Mouse (Mus musculus) MEL (cell line): Measurements from ENCODE around the gene Spred3. TPM values are rescaled to one million over a fixed set of nuclear protein-coding genes. Genes with fewer than 3 reads are reported as not detected.

Experiments used
- DNase-seq: peaks from one replicate; pipeline ENCODE4 v3.0.0; 2011; ENCODE audit warnings: low read depth, low spot score
- H3K27ac ChIP-seq: 2 replicates; pipeline ENCODE4 v1.5.1; 2012; ENCODE audit warnings: low read depth, mild to moderate bottlenecking, control low read depth, low read length, moderate library complexity; ENCODE audit not compliant: control insufficient read depth
- H3K27me3 ChIP-seq, 2 experiments: fragments of 150-350 bp in 1 of 2; sonication (generic) in 1 of 2; 2 replicates each; pipeline ENCODE4 v1.6.1; 2012; ENCODE audit warnings: low read length in 2 of 2, mild to moderate bottlenecking in 2 of 2, improper control_type of control experiment in 1 of 2, moderate library complexity in 1 of 2; ENCODE audit not compliant: insufficient read depth in 2 of 2, control insufficient read depth in 1 of 2
- H3K36me3 ChIP-seq, 2 experiments: 2 replicates each; pipeline ENCODE4 v1.6.1; 2012 to 2014; ENCODE audit warnings: low read length in 2 of 2, improper control_type of control experiment in 1 of 2, inconsistent platforms in 1 of 2, mild to moderate bottlenecking in 1 of 2; ENCODE audit not compliant: insufficient read depth in 2 of 2, control insufficient read depth in 1 of 2
- H3K4me1 ChIP-seq, 2 experiments: fragments of 150-350 bp in 1 of 2; sonication (generic) in 1 of 2; 2 replicates each; pipeline ENCODE4 v1.6.1; 2012; ENCODE audit warnings: low read length in 2 of 2, improper control_type of control experiment in 1 of 2, mild to moderate bottlenecking in 1 of 2; ENCODE audit not compliant: insufficient read depth in 2 of 2, control insufficient read depth in 1 of 2
- H3K4me3 ChIP-seq, 2 experiments: fragments of 150-350 bp in 1 of 2; sonication (generic) in 1 of 2; 2 replicates each; pipeline ENCODE4 v1.5.1; 2012; ENCODE audit warnings: low read depth in 2 of 2, low read length in 2 of 2, mild to moderate bottlenecking in 2 of 2, moderate library complexity in 2 of 2, control low read depth in 1 of 2, improper control_type of control experiment in 1 of 2; ENCODE audit not compliant: control insufficient read depth in 1 of 2, insufficient read depth in 1 of 2
- H3K79me2 ChIP-seq: 2 replicates; pipeline ENCODE4 v1.6.1; 2012; ENCODE audit warnings: mild to moderate bottlenecking, low read length, moderate library complexity; ENCODE audit not compliant: control insufficient read depth, poor library complexity, insufficient read depth
- H3K9ac ChIP-seq: 2 replicates; pipeline ENCODE4 v1.6.1; 2012; ENCODE audit warnings: low read depth, mild to moderate bottlenecking, control low read depth, low read length, moderate library complexity; ENCODE audit not compliant: control insufficient read depth, poor library complexity, severe bottlenecking
- H3K9me3 ChIP-seq: fragments of 150-350 bp; sonication (generic); replicated peaks from 2 replicates; pipeline ENCODE4 v1.6.1; 2012; ENCODE audit warnings: mild to moderate bottlenecking, low read length, improper control_type of control experiment, moderate library complexity; ENCODE audit not compliant: insufficient read depth
- CHD1 ChIP-seq: IDR thresholded peaks from 2 replicates; pipeline ENCODE4 v1.6.1; 2012; ENCODE audit warnings: low read depth, mild to moderate bottlenecking, inconsistent platforms, low read length, improper control_type of control experiment
- CHD2 ChIP-seq: IDR thresholded peaks from 2 replicates; pipeline ENCODE4 v1.6.1; 2011; ENCODE audit warnings: low read length, improper control_type of control experiment
- CTCF ChIP-seq, 3 experiments: IDR thresholded peaks in 2 of 3; conservative IDR thresholded peaks in 1 of 3; 2 replicates each; pipeline ENCODE4 v1.5.1; 2011 to 2012; ENCODE audit warnings: low read length in 3 of 3, low read depth in 2 of 3, mild to moderate bottlenecking in 2 of 3, improper control_type of control experiment in 1 of 3, inconsistent platforms in 1 of 3, mixed read lengths in 1 of 3, moderate library complexity in 1 of 3; ENCODE audit not compliant: control insufficient read depth in 1 of 3, insufficient read depth in 1 of 3, poor library complexity in 1 of 3, severe bottlenecking in 1 of 3
- E2F4 ChIP-seq: IDR thresholded peaks from 2 replicates; pipeline ENCODE4 v1.6.1; 2011; ENCODE audit warnings: low read depth, low read length, improper control_type of control experiment, borderline replicate concordance
- ELF1 ChIP-seq: IDR thresholded peaks from 2 replicates; pipeline ENCODE4 v1.6.1; 2014; ENCODE audit warnings: low read depth, mild to moderate bottlenecking, inconsistent platforms, low read length, improper control_type of control experiment, moderate library complexity
- EP300 ChIP-seq, 2 experiments: IDR thresholded peaks; 2 replicates each; pipeline ENCODE4 v1.6.1; 2011; ENCODE audit warnings: improper control_type of control experiment in 2 of 2, low read length in 2 of 2, low read depth in 1 of 2, mild to moderate bottlenecking in 1 of 2
- ETS1 ChIP-seq: IDR thresholded peaks from 2 replicates; pipeline ENCODE4 v1.6.1; 2012; ENCODE audit warnings: low read depth, mild to moderate bottlenecking, inconsistent platforms, low read length, improper control_type of control experiment, moderate library complexity
- GATA1 ChIP-seq: IDR thresholded peaks from 2 replicates; pipeline ENCODE4 v1.6.1; 2011; ENCODE audit warnings: low read depth, low read length, improper control_type of control experiment
- HCFC1 ChIP-seq: IDR thresholded peaks from 2 replicates; pipeline ENCODE4 v1.6.1; 2012; ENCODE audit warnings: low read depth, mild to moderate bottlenecking, inconsistent platforms, low read length, improper control_type of control experiment, moderate library complexity
- JUND ChIP-seq: IDR thresholded peaks from 2 replicates; pipeline ENCODE4 v1.6.1; 2011; ENCODE audit warnings: low read depth, mild to moderate bottlenecking, improper control_type of control experiment, low read length
- KAT2A ChIP-seq: conservative IDR thresholded peaks from 2 replicates; pipeline ENCODE4 v1.6.1; 2012; ENCODE audit warnings: low read depth, low read length, improper control_type of control experiment, inconsistent platforms
- MAFK ChIP-seq: IDR thresholded peaks from 2 replicates; pipeline ENCODE4 v1.6.1; 2011; ENCODE audit warnings: low read depth, mild to moderate bottlenecking, low read length, improper control_type of control experiment, borderline replicate concordance
- MAX ChIP-seq: IDR thresholded peaks from 2 replicates; pipeline ENCODE4 v1.6.1; 2011; ENCODE audit warnings: low read length, improper control_type of control experiment
- MAZ ChIP-seq: IDR thresholded peaks from 2 replicates; pipeline ENCODE4 v1.6.1; 2012; ENCODE audit warnings: low read depth, mild to moderate bottlenecking, inconsistent platforms, low read length, improper control_type of control experiment
- MEF2A ChIP-seq: IDR thresholded peaks from 2 replicates; pipeline ENCODE4 v1.6.1; 2014; ENCODE audit warnings: low read depth, mild to moderate bottlenecking, inconsistent platforms, low read length, improper control_type of control experiment; ENCODE audit not compliant: poor library complexity, insufficient replicate concordance, severe bottlenecking; ENCODE audit errors: extremely low read depth
- MXI1 ChIP-seq: IDR thresholded peaks from 2 replicates; pipeline ENCODE4 v1.6.1; 2011; ENCODE audit warnings: mild to moderate bottlenecking, low read depth, low read length, improper control_type of control experiment
- MYB ChIP-seq: IDR thresholded peaks from 2 replicates; pipeline ENCODE4 v1.6.1; 2011; ENCODE audit warnings: mild to moderate bottlenecking, low read depth, low read length, improper control_type of control experiment
- MYC ChIP-seq: IDR thresholded peaks from 2 replicates; pipeline ENCODE4 v1.6.1; 2011; ENCODE audit warnings: low read depth, mild to moderate bottlenecking, low read length, improper control_type of control experiment, moderate library complexity
- NELFE ChIP-seq: IDR thresholded peaks from 2 replicates; pipeline ENCODE4 v1.6.1; 2011; ENCODE audit warnings: low read depth, low read length, improper control_type of control experiment
- NRF1 ChIP-seq: IDR thresholded peaks from 2 replicates; pipeline ENCODE4 v1.6.1; 2014; ENCODE audit warnings: low read depth, mild to moderate bottlenecking, inconsistent platforms, low read length, improper control_type of control experiment, moderate library complexity; ENCODE audit not compliant: poor library complexity, insufficient read depth, severe bottlenecking
- POLR2A ChIP-seq, 2 experiments: IDR thresholded peaks; 2 replicates each; pipeline ENCODE4 v1.6.1; 2011 to 2012; ENCODE audit warnings: low read length in 2 of 2, mild to moderate bottlenecking in 2 of 2, control low read depth in 1 of 2, improper control_type of control experiment in 1 of 2, low read depth in 1 of 2, moderate library complexity in 1 of 2; ENCODE audit not compliant: control insufficient read depth in 1 of 2, insufficient read depth in 1 of 2, poor library complexity in 1 of 2
- POLR2AphosphoS2 ChIP-seq: IDR thresholded peaks from 2 replicates; pipeline ENCODE4 v1.6.1; 2011; ENCODE audit warnings: low read length, improper control_type of control experiment
- POLR2AphosphoS5 ChIP-seq: IDR thresholded peaks from 2 replicates; pipeline ENCODE4 v1.6.1; 2012; ENCODE audit warnings: low read depth, borderline replicate concordance, mild to moderate bottlenecking, inconsistent platforms, low read length, moderate library complexity, mixed read lengths
- RAD21 ChIP-seq: IDR thresholded peaks from 2 replicates; pipeline ENCODE4 v1.6.1; 2011; ENCODE audit warnings: mild to moderate bottlenecking, low read depth, low read length, improper control_type of control experiment
- RCOR1 ChIP-seq: IDR thresholded peaks from 2 replicates; pipeline ENCODE4 v1.6.1; 2012; ENCODE audit warnings: low read depth, mild to moderate bottlenecking, inconsistent platforms, low read length, improper control_type of control experiment
- TAL1 ChIP-seq: IDR thresholded peaks from 2 replicates; pipeline ENCODE4 v1.6.1; 2012; ENCODE audit warnings: mild to moderate bottlenecking, inconsistent platforms, low read length, moderate library complexity, mixed read lengths
- TBP ChIP-seq: IDR thresholded peaks from 2 replicates; pipeline ENCODE4 v1.8.0; 2011; ENCODE audit warnings: low read depth, low read length, improper control_type of control experiment
- TCF12 ChIP-seq: IDR thresholded peaks from 2 replicates; pipeline ENCODE4 v1.6.1; 2014; ENCODE audit warnings: low read depth, mild to moderate bottlenecking, inconsistent platforms, low read length, improper control_type of control experiment, moderate library complexity
- UBTF ChIP-seq: IDR thresholded peaks from 2 replicates; pipeline ENCODE4 v1.6.1; 2012; ENCODE audit warnings: low read depth, mild to moderate bottlenecking, inconsistent platforms, low read length, improper control_type of control experiment, moderate library complexity, borderline replicate concordance; ENCODE audit not compliant: insufficient read depth
- USF2 ChIP-seq, 2 experiments: IDR thresholded peaks; 2 replicates each; pipeline ENCODE4 v1.6.1; 2011 to 2012; ENCODE audit warnings: improper control_type of control experiment in 2 of 2, low read length in 2 of 2, borderline replicate concordance in 1 of 2, inconsistent platforms in 1 of 2, low read depth in 1 of 2, mild to moderate bottlenecking in 1 of 2; ENCODE audit not compliant: insufficient read depth in 1 of 2
- ZC3H11A ChIP-seq: IDR thresholded peaks from 2 replicates; pipeline ENCODE4 v1.6.1; 2012; ENCODE audit warnings: low read depth, mild to moderate bottlenecking, inconsistent platforms, low read length, improper control_type of control experiment
- ZKSCAN1 ChIP-seq: IDR thresholded peaks from 2 replicates; pipeline ENCODE4 v1.6.1; 2012; ENCODE audit warnings: low read depth, mild to moderate bottlenecking, inconsistent platforms, low read length, improper control_type of control experiment, moderate library complexity
- ZMIZ1 ChIP-seq: IDR thresholded peaks from 2 replicates; pipeline ENCODE4 v1.6.1; 2012; ENCODE audit warnings: low read depth, mild to moderate bottlenecking, inconsistent platforms, low read length, improper control_type of control experiment, moderate library complexity
- ZNF384 ChIP-seq: IDR thresholded peaks from 2 replicates; pipeline ENCODE4 v1.6.1; 2012; ENCODE audit warnings: low read depth, mild to moderate bottlenecking, inconsistent platforms, low read length, improper control_type of control experiment
- polyA plus RNA-seq, 2 experiments: library from polyadenylated mRNA; stranded (reverse) in 1 of 2; unstranded in 1 of 2; fragments of >175 nt in 1 of 2; fragments of >200 nt in 1 of 2; gene quantifications; 2 replicates each; pipeline versions ENCODE4 v1.2.1 to v1.2.4; 2012; ENCODE audit warnings: low replicate concordance in 2 of 2, low read depth in 1 of 2; ENCODE audit not compliant: insufficient read length in 2 of 2, insufficient read depth in 1 of 2, missing spikeins in 1 of 2
- total RNA-seq: library from RNA; depleted of rRNA; stranded (reverse); fragments of 300-350 nt; gene quantifications from 2 replicates; pipeline ENCODE4 v1.2.3, GENCODE M21; 2012

Gene Spred3
- total and polyA plus RNA-seq, 3 experiments, result 0.42 to 3.9 TPM; not detected in 1

DNA sequence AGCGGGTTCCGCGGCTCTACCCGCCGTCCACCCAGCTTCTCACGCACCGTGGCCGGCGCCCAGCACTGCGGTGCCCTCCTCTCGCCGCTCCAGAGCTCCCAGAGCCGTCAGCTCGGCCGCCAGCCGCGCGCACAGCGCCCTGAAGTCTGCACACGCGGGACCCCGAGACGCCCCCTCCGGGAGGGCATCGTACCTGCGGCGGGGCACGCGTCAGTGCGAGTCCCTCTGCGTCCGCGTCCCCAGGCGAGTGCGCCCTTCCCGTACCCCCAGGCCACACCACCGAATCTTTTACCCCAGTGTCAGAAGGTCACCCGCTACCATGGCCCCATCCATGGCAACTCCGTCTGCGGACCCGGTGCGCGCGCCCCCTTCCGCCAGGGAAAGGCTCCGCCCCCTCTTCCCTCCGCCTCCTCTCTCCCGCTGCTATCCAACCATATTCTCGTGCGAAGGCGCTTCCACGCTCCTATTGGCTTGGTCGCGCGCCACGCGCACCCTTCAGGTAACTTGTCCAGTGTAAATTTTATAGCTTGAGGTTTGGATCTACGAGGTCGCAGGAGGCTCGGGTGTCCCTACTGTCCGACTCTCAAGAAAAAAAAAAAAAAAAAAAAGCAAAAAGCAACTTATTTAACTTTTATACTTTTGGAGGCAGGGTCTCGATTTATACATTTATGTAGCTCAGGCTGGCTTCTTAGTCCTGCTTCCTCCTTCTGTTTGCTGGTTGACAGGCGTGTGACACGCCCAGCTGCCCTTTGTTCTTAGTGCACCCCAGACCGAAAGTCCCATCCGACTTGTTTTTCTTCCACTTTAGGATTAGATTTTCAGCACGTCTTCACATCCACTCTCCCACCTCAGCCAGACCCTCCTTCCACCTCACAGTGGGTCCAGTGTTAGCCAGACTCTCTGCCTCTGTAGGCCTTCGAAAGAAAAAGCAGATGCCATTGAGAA is 14.1 kb downstream of the Spred3 start, which contains the start of gene Fam98c:
Gene Fam98c, minus strand, starts transcription at position 397 of the 945 bp plus-strand sequence.
- Histone ChIP-seq H3K9me3 (no peaks in the 10 kb centered on the region), H3K9ac (peak within 1 kb of the TSS; percentile 72), H3K4me3 (peak within 1 kb of the TSS; percentile 75 to 80), H3K27me3 (no peaks in the 10 kb centered on the region), H3K27ac (peak within 1 kb of the TSS; percentile 8), H3K4me1 (peaks cover 0 to 11% of the 10 kb centered on the region in 2 experiments; a peak in 1 of 4 replicates), H3K79me2 (no peaks in the 10 kb centered on the region; the same call in 1 of the 2 replicates), H3K36me3 (no peaks in the 10 kb centered on the region; a peak in 1 of 4 replicates)
- peak; percentile 95 for DNase-seq
- TF ChIP-seq MYC (0 out of 2 replicates have a peak, but pooled peaks have one; percentile 49), ELF1 (no peak), ZKSCAN1 (no peak), MXI1 (peak; percentile 72), MAX (peak; percentile 73), RAD21 (no peak), GATA1 (no peak), TCF12 (no peak), KAT2A (no peak), ZMIZ1 (no peak), EP300 (IDR thresholded peaks at IDR 0.05; ENCODE audit: low read depth in 1 of 2, low read length in 2 of 2) (no peak), E2F4 (no peak), NELFE (peak; percentile 58; the same call in 1 of the 2 replicates), RCOR1 (peak; percentile 20; the same call in 1 of the 2 replicates), MAFK (no peak), CHD1 (no peak), MEF2A (no peak), ETS1 (no peak), HCFC1 (0 out of 2 replicates have a peak, but pooled peaks have one; percentile 48), POLR2AphosphoS5 (no peak), MAZ (no peak; the same call in 1 of the 2 replicates), MYB (no peak), UBTF (no peak), JUND (no peak), USF2 (IDR thresholded peaks at IDR 0.05; ENCODE audit: borderline replicate concordance in 1 of 2, insufficient read depth in 1 of 2, low read depth in 1 of 2, low read length in 2 of 2) (no peak), POLR2AphosphoS2 (no peak), CHD2 (no peak), CTCF (IDR thresholded peaks at IDR 0.05 in 2 of 3, conservative IDR thresholded peaks at IDR 0.05 in 1 of 3; ENCODE audit: control insufficient read depth in 1 of 3, insufficient read depth in 1 of 3, low read depth in 2 of 3, low read length in 3 of 3, poor library complexity in 1 of 3, severe bottlenecking in 1 of 3) (peak in 1 of 3 experiments; percentile 15; a peak in 1 of 6 replicates), POLR2A (IDR thresholded peaks at IDR 0.05; ENCODE audit: control insufficient read depth in 1 of 2, insufficient read depth in 1 of 2, low read depth in 1 of 2, low read length in 2 of 2, poor library complexity in 1 of 2) (peak; percentile 48 to 67; a peak in 2 of 4 replicates), TBP (no peak), ZC3H11A (no peak), ZNF384 (0 out of 2 replicates have a peak, but pooled peaks have one; percentile 21), NRF1 (peak; percentile 47; the same call in 1 of the 2 replicates), TAL1 (no peak)
